ENCODE assay signal across 26 mouse cellular contexts in the genomic region with DNA sequence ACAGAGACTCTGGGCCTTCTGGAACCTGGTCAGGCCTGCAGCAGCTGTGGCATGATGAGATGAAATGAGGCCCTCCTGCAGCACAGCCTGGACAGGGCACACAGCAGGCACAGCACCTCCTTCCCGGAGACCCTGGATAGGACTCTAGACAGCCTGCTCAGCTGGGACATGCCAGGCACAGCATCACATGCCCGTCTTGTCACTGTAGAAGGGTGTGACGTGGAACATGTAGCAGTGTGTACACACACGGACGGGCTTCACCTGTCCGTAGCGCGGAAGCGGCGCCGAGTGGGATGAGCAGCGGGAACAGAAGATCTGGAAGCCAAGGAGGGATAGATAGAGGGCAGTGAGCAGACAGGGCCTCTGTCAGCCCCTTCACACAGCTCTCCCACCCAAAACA. TPM values are rescaled to one million over a fixed set of nuclear protein-coding genes. Genes with fewer than 3 reads are reported as not detected.
DNase-seq lines count a peak whose midpoint lies in the region; ATAC-seq and TF ChIP-seq lines count a peak whose summit lies in the region.
"Had no signal": no experiment of that assay in that cellular context is flagged by ENCODE, and none has a peak within 500 bp of the region (broad histone marks: within the 10 kb centered on the region; RNA-seq: fewer than 3 reads in every experiment).

No protein-coding gene starts in this region.

- H3K36me3 ChIP-seq in heart, postnatal 0 days (replicated peaks; ENCODE audit: control insufficient read depth, insufficient read depth, low read length): no peaks in the 10 kb centered on the region
- H3K36me3 ChIP-seq in heart, embryonic 12.5 days: no peaks in the 10 kb centered on the region
- no peaks in the 10 kb centered on the region for H3K36me3 ChIP-seq in CH12.LX (replicated peaks in 1 of 2; ENCODE audit: control insufficient read depth in 1 of 2, insufficient read depth in 1 of 2, low read length in 1 of 2)
- H3K36me3 ChIP-seq: embryonic facial prominence, embryonic 13.5 days; forebrain, embryonic 10.5 days; hindbrain, embryonic 10.5 days; hindbrain, embryonic 15.5 days; limb, embryonic 13.5 days; liver, embryonic 12.5 days; neural tube, embryonic 15.5 days had no signal

- ATAC-seq in heart, postnatal 0 days (ENCODE audit: insufficient read depth, low read depth): no peak
- ATAC-seq in heart, embryonic 12.5 days (ENCODE audit: insufficient number of reproducible peaks, low FRiP score): no peak
- ATAC-seq: forebrain, embryonic 16.5 days; liver, embryonic 12.5 days; liver, postnatal 0 days; Patski had no signal

- H3K27me3 ChIP-seq in heart, postnatal 0 days (ENCODE audit: control insufficient read depth, insufficient read depth, low read length): no peaks in the 10 kb centered on the region
- 0 out of 2 replicates have a peak, but pooled peaks cover 5% of the 10 kb centered on the region for H3K27me3 ChIP-seq in heart, embryonic 12.5 days (replicated peaks)
- H3K27me3 ChIP-seq in CH12.LX (replicated peaks): no peaks in the 10 kb centered on the region
- H3K27me3 ChIP-seq: embryonic facial prominence, embryonic 13.5 days; hindbrain, embryonic 15.5 days; limb, embryonic 13.5 days; liver, embryonic 12.5 days; neural tube, embryonic 15.5 days; Patski had no signal

- WGBS in heart, postnatal 0 days: 89% methylated on average over 12 of the region's 12 CpGs
- 91% methylated on average over 12 of the region's 12 CpGs for whole genome bisulfite sequencing in heart, embryonic 12.5 days

- no peaks in the 10 kb centered on the region for H3K9me3 ChIP-seq in heart, postnatal 0 days (replicated peaks; ENCODE audit: control insufficient read depth, low read length)
- no peaks in the 10 kb centered on the region for H3K9me3 ChIP-seq in heart, embryonic 12.5 days (replicated peaks)
- H3K9me3 ChIP-seq in CH12.LX (replicated peaks; ENCODE audit: low read length): no peaks in the 10 kb centered on the region
- H3K9me3 ChIP-seq: embryonic facial prominence, embryonic 13.5 days; forebrain, embryonic 10.5 days; hindbrain, embryonic 10.5 days; hindbrain, embryonic 15.5 days; limb, embryonic 13.5 days; liver, embryonic 12.5 days; neural tube, embryonic 15.5 days had no signal

- no peak overlapping the region for H3K4me3 ChIP-seq in heart, postnatal 0 days (ENCODE audit: low read depth, low read length)
- no peak overlapping the region for H3K4me3 ChIP-seq in heart, embryonic 12.5 days
- peak overlapping the region in 2 of 3 experiments; percentile 13 to 35 for H3K4me3 ChIP-seq in CH12.LX (replicated peaks in 1 of 3; ENCODE audit: low read depth in 2 of 3, low read length in 2 of 3, poor library complexity in 1 of 3)
- H3K4me3 ChIP-seq in cortical plate, adult 2 months (ENCODE audit: insufficient read depth, low read length): no peak overlapping the region
- H3K4me3 ChIP-seq: embryonic facial prominence, embryonic 13.5 days; forebrain, embryonic 10.5 days; hindbrain, embryonic 10.5 days; hindbrain, embryonic 15.5 days; limb, embryonic 13.5 days; liver, embryonic 12.5 days; neural tube, embryonic 15.5 days had no signal

- peaks cover 11% of the 10 kb centered on the region for H3K4me1 ChIP-seq in heart, postnatal 0 days (ENCODE audit: control insufficient read depth, insufficient read depth)
- H3K4me1 ChIP-seq in heart, embryonic 12.5 days (replicated peaks): peaks cover 9% of the 10 kb centered on the region
- peaks cover 20 to 47% of the 10 kb centered on the region in 2 experiments for H3K4me1 ChIP-seq in CH12.LX (ENCODE audit: control insufficient read depth in 1 of 2, insufficient read depth in 2 of 2)
- peaks cover 11% of the 10 kb centered on the region for H3K4me1 ChIP-seq in cortical plate, adult 2 months (ENCODE audit: control insufficient read depth, insufficient read depth, low read length)
- H3K4me1 ChIP-seq: forebrain, embryonic 10.5 days; hindbrain, embryonic 10.5 days; hindbrain, embryonic 15.5 days; limb, embryonic 13.5 days; liver, embryonic 12.5 days; neural tube, embryonic 15.5 days had no signal

- H3K79me2 ChIP-seq in CH12.LX (replicated peaks; ENCODE audit: control insufficient read depth, extremely low read depth, insufficient read depth, poor library complexity, severe bottlenecking): no peaks in the 10 kb centered on the region

- no peak for TF ChIP-seq POLR2A in CH12.LX (IDR thresholded peaks at IDR 0.05; ENCODE audit: low read depth, low read length)
- TF ChIP-seq POLR2A in cortical plate, adult 2 months (IDR thresholded peaks at IDR 0.05; ENCODE audit: extremely low read depth, insufficient read depth, low read length): no peak

- no peak overlapping the region; the same call in 1 of the 2 replicates for H3K4me2 ChIP-seq in heart, postnatal 0 days (ENCODE audit: low read depth, low read length)
- no peak overlapping the region for H3K4me2 ChIP-seq in heart, embryonic 12.5 days
- peak overlapping the region; percentile 2; the same call in 1 of the 2 replicates for H3K4me2 ChIP-seq in CH12.LX (ENCODE audit: insufficient read depth, low read depth, poor library complexity, severe bottlenecking)
- H3K4me2 ChIP-seq: embryonic facial prominence, embryonic 13.5 days; hindbrain, embryonic 15.5 days; limb, embryonic 13.5 days; liver, embryonic 12.5 days; neural tube, embryonic 15.5 days had no signal

- no peak for TF ChIP-seq CTCF in heart, postnatal 0 days (IDR thresholded peaks at IDR 0.05; ENCODE audit: low read depth)
- TF ChIP-seq CTCF in CH12.LX (conservative IDR thresholded peaks at IDR 0.05 in 1 of 2, IDR thresholded peaks at IDR 0.05 in 1 of 2; ENCODE audit: low read depth in 2 of 2, low read length in 2 of 2): no peak
- TF ChIP-seq CTCF in cortical plate, adult 2 months (IDR thresholded peaks at IDR 0.05; ENCODE audit: extremely low read depth, insufficient read depth, low read length): no peak

- H3K9ac ChIP-seq in heart, postnatal 0 days (replicated peaks; ENCODE audit: low read depth, low read length): no peak overlapping the region
- H3K9ac ChIP-seq in heart, embryonic 12.5 days: no peak overlapping the region
- peak overlapping the region; percentile 43 for H3K9ac ChIP-seq in CH12.LX (ENCODE audit: insufficient read depth, low read depth)
- H3K9ac ChIP-seq: embryonic facial prominence, embryonic 13.5 days; hindbrain, embryonic 15.5 days; limb, embryonic 13.5 days; liver, embryonic 12.5 days; liver, postnatal 0 days; neural tube, embryonic 15.5 days had no signal

- peak overlapping the region; percentile 16; the same call in 1 of the 2 replicates for H3K27ac ChIP-seq in heart, postnatal 0 days (ENCODE audit: low read depth)
- no peak overlapping the region for H3K27ac ChIP-seq in heart, embryonic 12.5 days (ENCODE audit: poor library complexity, severe bottlenecking)
- peak overlapping the region; percentile 23; the same call in 1 of the 2 replicates for H3K27ac ChIP-seq in CH12.LX (ENCODE audit: insufficient read depth, low read depth)
- peak overlapping the region; percentile 83 for H3K27ac ChIP-seq in cortical plate, adult 2 months (ENCODE audit: insufficient read depth, low read length)
- H3K27ac ChIP-seq: embryonic facial prominence, embryonic 13.5 days; forebrain, embryonic 10.5 days; hindbrain, embryonic 10.5 days; hindbrain, embryonic 15.5 days; limb, embryonic 13.5 days; liver, embryonic 12.5 days; neural tube, embryonic 15.5 days had no signal

- no peak for TF ChIP-seq RAD21 in CH12.LX (IDR thresholded peaks at IDR 0.05; ENCODE audit: low read depth, low read length)

- no peak for DNase-seq in heart, postnatal 0 days (ENCODE audit: low spot score)
- DNase-seq in right cerebral cortex, postnatal 14 days: peak; percentile 3
- no peak for DNase-seq in right cerebral cortex, postnatal 10 days (ENCODE audit: low spot score in 2 of 2)
- DNase-seq in CH12.LX (ENCODE audit: extremely low read depth): no peak
- DNase-seq: adrenal gland, postnatal 10 days; cerebellum, adult 11 months; cerebellum, adult 9-10 months; gastrocnemius, postnatal 10 days; kidney, adult 11 months; kidney, postnatal 14 days; layer of hippocampus, adult 9-11 months; liver, postnatal 0 days; lung, postnatal 36 days; midbrain, embryonic 14.5 days; retina, postnatal 1 day had no signal

- dilution Hi-C loops in CH12.LX (cut with MboI; ENCODE audit: extremely low pct_ligation_motif_present, extremely low pct_unique_long_range_greater_than_20kb, low sequenced_read_pairs): no loop called here

- TF ChIP-seq EP300 in heart, postnatal 0 days (IDR thresholded peaks at IDR 0.05; ENCODE audit: low read depth): no peak
- no peak for TF ChIP-seq EP300 in CH12.LX (IDR thresholded peaks at IDR 0.05; ENCODE audit: low read length)

- in situ Hi-C loops in CH12.LX (cut with MboI; ENCODE audit: low pct_ligation_motif_present, low pct_unique_long_range_greater_than_20kb, low sequenced_read_pairs): no loop called here

TF ChIP-seq in CH12.LX, 34 proteins besides CTCF, POLR2A, EP300 and RAD21 (continues in another document):
- TF ChIP-seq BHLHE40 (IDR thresholded peaks at IDR 0.05; ENCODE audit: low read depth, low read length) (no peak), PAX5 (IDR thresholded peaks at IDR 0.05; ENCODE audit: low read length) (no peak), JUN (IDR thresholded peaks at IDR 0.05; ENCODE audit: insufficient read depth, low read depth, low read length) (no peak)

RNA-seq across cellular contexts. Expression of a gene that starts 8.3 kb away (rescaled TPM):
- 104 and 114 TPM in 2 replicates for total RNA-seq in heart, postnatal 0 days (2014; rRNA removed; ENCODE audit: low replicate concordance)
- 22.5 and 24.5 TPM in 2 replicates for polyA plus RNA-seq in heart, postnatal 0 days (2015; fragmentation: Nextera tagmentation; extraction: Ambion mirVana)
- 23.8 and 24.5 TPM in 2 replicates for polyA plus RNA-seq in heart, embryonic 12.5 days (2016; fragmentation: Nextera tagmentation; extraction: Ambion mirVana)
- 6.0 and 6.2 TPM in 2 replicates for total RNA-seq in CH12.LX (2012; rRNA removed)
- 5.4 and 6.0 TPM in 2 replicates for total RNA-seq in CH12.LX (2014; rRNA removed)
- 4.8 and 7.6 TPM in 2 replicates for polyA plus RNA-seq in CH12.LX (2012; ENCODE audit: insufficient read length, low read depth)
- polyA plus RNA-seq in cortical plate, adult 2 months (2012; rRNA removed): 93.6 and 95.3 TPM in 2 replicates

RNA-seq across cellular contexts. Expression of a gene that starts 26.5 kb away (rescaled TPM):
- total RNA-seq in heart, postnatal 0 days (2014; rRNA removed; ENCODE audit: low replicate concordance): 5.6 and 17.9 TPM in 2 replicates
- polyA plus RNA-seq in heart, postnatal 0 days (2015; fragmentation: Nextera tagmentation; extraction: Ambion mirVana): 11.4 and 11.6 TPM in 2 replicates
- 30.8 and 32.0 TPM in 2 replicates for polyA plus RNA-seq in heart, embryonic 12.5 days (2016; fragmentation: Nextera tagmentation; extraction: Ambion mirVana)
- total RNA-seq in CH12.LX (2012; rRNA removed) (16.0 and 23.4 TPM in 2 replicates), CH12.LX (2014; rRNA removed) (66.0 and 93.1 TPM in 2 replicates)
- polyA plus RNA-seq in CH12.LX (2012; ENCODE audit: insufficient read length, low read depth): 51.5 and 53.4 TPM in 2 replicates
- polyA plus RNA-seq in cortical plate, adult 2 months (2012; rRNA removed): 5.5 and 5.7 TPM in 2 replicates

RNA-seq across cellular contexts. Expression of a gene that starts 26.5 kb away (rescaled TPM):
- total RNA-seq in heart, postnatal 0 days (2014; rRNA removed; ENCODE audit: low replicate concordance): 0.19 TPM in 1 of 2 replicates, not detected in the other
- polyA plus RNA-seq in heart, postnatal 0 days (2015; fragmentation: Nextera tagmentation; extraction: Ambion mirVana): 0.54 and 1.3 TPM in 2 replicates
- polyA plus RNA-seq in heart, embryonic 12.5 days (2016; fragmentation: Nextera tagmentation; extraction: Ambion mirVana): 0.37 and 0.40 TPM in 2 replicates
- 0.25 and 0.55 TPM in 2 replicates for total RNA-seq in CH12.LX (2012; rRNA removed)
- 0.12 and 0.39 TPM in 2 replicates for total RNA-seq in CH12.LX (2014; rRNA removed)
- 0.45 and 0.64 TPM in 2 replicates for polyA plus RNA-seq in CH12.LX (2012; ENCODE audit: insufficient read length, low read depth)
- 1.4 and 3.1 TPM in 2 replicates for polyA plus RNA-seq in cortical plate, adult 2 months (2012; rRNA removed)

Comparison
In these comparisons a context has a peak if more than half of its experiments do, and no peak if none do; other contexts are left out.
1. H3K4me3 ChIP-seq: peak in CH12.LX (2 of 3); none in heart, postnatal 0 days (single experiment), heart, embryonic 12.5 days (single experiment) and cortical plate, adult 2 months (single experiment).